Mouse (Mus musculus): ENCODE data around the gene Slc39a11. TPM values are rescaled to one million over a fixed set of nuclear protein-coding genes. Genes with fewer than 3 reads are reported as not detected.

Slc39a11 gene
- polyA plus RNA-seq, 1 experiment from 2014 or later: 26.2 TPM

DNA sequence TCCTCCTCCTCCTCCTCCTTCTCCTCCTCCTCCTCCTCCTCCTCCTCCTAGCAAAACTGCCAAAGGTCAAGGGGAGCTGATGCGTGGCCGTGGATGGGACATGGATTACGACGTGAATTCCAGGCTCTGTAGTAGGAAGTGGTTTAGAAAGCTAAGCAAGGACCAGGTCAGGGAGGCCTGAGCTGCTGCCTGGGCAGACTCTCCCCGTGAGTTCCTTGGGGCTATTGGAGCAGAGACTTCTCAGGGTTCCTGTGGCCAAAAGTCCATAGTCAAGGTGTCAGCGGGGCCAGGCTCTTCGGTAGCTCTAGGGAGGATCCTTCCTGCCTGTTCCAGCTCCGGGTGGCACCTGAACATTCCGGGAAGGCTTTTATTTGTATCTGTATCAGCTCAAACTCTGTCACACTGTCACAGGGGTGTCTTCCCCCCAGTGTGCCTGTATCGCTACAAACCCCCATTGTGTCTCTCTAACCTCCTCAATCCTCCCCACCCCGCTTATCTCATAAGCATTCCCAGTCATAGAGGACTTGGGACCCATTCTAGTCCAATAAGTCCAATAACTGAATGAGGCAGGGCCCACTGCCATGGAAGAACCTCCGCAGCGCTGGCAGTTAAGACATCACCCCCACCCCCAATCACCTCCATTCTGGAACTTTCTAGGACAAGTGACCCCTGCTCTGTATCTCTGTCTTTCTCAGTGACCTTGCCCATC is 356.8 kb downstream of the Slc39a11 start:
- no peak overlapping the region for H3K27ac ChIP-seq (ENCODE audit: low read length)
- WGBS: 78% methylated on average over 11 of the region's 13 CpGs
- 0 out of 2 replicates have a peak, but pooled peaks cover 5% of the 10 kb centered on the region for H3K4me1 ChIP-seq (replicated peaks; ENCODE audit: control insufficient read depth, insufficient read depth, low read length)
- no peaks in the 10 kb centered on the region for H3K36me3 ChIP-seq (ENCODE audit: control insufficient read depth, insufficient read depth, low read length)
- ATAC-seq (ENCODE audit: low read depth): no peak
- H3K4me3 ChIP-seq (ENCODE audit: low read length): no peak overlapping the region
- H3K9ac ChIP-seq (ENCODE audit: low read length): no peak overlapping the region
- no peaks in the 10 kb centered on the region for H3K9me3 ChIP-seq (ENCODE audit: control insufficient read depth, low read length)
- no peaks in the 10 kb centered on the region for H3K27me3 ChIP-seq (ENCODE audit: control insufficient read depth, insufficient read depth, low read depth, low read length)
- no peak overlapping the region for H3K4me2 ChIP-seq (ENCODE audit: low read depth, low read length)

DNA sequence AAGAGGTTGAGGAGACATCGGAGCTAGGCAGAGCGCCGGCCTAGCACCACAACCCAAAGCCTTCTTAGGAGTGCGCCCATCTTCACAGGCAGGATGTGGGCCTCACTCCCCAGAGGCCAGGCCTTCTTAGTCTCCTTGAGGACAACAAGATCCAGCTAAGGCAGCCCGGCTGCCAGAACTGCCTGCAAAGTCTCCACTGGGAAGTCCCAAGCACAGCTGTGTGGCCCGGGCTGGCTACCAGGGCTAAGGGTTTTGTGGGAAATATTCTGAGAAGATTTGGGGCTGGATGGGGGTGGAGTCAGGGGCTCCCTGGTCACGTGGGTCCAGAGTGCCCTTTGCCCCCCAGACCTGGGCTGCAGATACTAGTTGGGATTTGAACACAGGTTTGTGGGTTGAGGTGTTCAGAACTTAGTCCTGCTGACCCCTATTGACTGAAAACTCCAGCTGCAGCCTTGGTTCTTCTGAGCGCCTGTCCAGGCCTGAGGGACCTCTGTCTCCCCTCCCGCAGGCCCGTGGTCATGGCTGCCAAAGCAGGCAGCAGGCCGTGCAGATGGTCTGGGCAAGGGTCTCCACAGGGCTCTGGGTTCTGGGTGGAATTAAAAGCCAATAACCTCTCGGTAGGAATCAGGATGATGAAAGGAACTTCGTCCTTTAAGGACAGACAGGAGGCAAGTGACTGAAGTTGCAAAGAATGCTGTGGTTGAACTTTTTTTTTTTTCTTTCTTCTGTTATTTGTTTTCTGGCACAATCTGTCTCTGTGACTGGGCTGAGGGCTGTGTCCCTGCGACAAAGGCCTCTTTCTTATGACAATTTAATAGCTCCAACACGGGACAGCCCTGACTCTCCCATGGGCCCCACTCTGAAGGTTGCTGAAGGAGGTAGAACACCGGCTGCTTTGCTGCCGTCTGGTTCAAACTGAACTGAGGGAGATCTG is 357.8 kb downstream of the Slc39a11 start:
- ATAC-seq (ENCODE audit: low read depth): peak; percentile 44; the same call in 1 of the 2 replicates
- Histone ChIP-seq H3K4me2 (ENCODE audit: low read depth, low read length) (no peak overlapping the region), H3K9me3 (ENCODE audit: control insufficient read depth, low read length) (no peaks in the 10 kb centered on the region), H3K27me3 (ENCODE audit: control insufficient read depth, insufficient read depth, low read depth, low read length) (no peaks in the 10 kb centered on the region), H3K4me1 (replicated peaks; ENCODE audit: control insufficient read depth, insufficient read depth, low read length) (0 out of 2 replicates have a peak, but pooled peaks cover 5% of the 10 kb centered on the region), H3K9ac (ENCODE audit: low read length) (no peak overlapping the region), H3K36me3 (ENCODE audit: control insufficient read depth, insufficient read depth, low read length) (no peaks in the 10 kb centered on the region), H3K27ac (ENCODE audit: low read length) (peak overlapping the region; percentile 4; the same call in 1 of the 2 replicates), H3K4me3 (ENCODE audit: low read length) (no peak overlapping the region)
- WGBS: 54% methylated on average over 17 of the region's 17 CpGs

DNA sequence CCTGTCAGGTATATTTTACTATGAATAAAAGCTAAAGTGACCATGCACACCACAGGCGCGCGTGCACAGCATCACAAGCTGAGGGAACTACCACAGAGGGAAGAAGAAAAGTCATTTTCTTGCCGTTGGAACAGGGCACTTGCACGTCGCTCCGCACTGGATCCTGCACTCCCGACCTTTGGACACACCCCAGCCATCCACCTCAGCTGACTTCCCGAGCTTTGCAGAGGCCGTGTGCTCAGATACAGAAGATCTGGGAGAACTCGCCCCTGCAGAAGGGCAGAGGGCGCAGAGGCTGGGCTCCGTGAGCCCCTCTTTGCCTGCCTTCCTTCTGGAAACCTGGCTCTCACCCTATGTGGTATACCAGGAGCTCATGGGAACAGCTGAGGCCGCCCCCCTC is 359.0 kb downstream of the Slc39a11 start:
- Histone ChIP-seq H3K4me3 (ENCODE audit: low read length) (no peak overlapping the region), H3K9ac (ENCODE audit: low read length) (no peak overlapping the region), H3K36me3 (ENCODE audit: control insufficient read depth, insufficient read depth, low read length) (no peaks in the 10 kb centered on the region), H3K4me1 (replicated peaks; ENCODE audit: control insufficient read depth, insufficient read depth, low read length) (0 out of 2 replicates have a peak, but pooled peaks cover 2% of the 10 kb centered on the region), H3K4me2 (ENCODE audit: low read depth, low read length) (no peak overlapping the region), H3K9me3 (ENCODE audit: control insufficient read depth, low read length) (no peaks in the 10 kb centered on the region), H3K27ac (ENCODE audit: low read length) (no peak overlapping the region), H3K27me3 (ENCODE audit: control insufficient read depth, insufficient read depth, low read depth, low read length) (no peaks in the 10 kb centered on the region)
- WGBS: 73% methylated on average over 14 of the region's 14 CpGs
- no peak for ATAC-seq (ENCODE audit: low read depth)

DNA sequence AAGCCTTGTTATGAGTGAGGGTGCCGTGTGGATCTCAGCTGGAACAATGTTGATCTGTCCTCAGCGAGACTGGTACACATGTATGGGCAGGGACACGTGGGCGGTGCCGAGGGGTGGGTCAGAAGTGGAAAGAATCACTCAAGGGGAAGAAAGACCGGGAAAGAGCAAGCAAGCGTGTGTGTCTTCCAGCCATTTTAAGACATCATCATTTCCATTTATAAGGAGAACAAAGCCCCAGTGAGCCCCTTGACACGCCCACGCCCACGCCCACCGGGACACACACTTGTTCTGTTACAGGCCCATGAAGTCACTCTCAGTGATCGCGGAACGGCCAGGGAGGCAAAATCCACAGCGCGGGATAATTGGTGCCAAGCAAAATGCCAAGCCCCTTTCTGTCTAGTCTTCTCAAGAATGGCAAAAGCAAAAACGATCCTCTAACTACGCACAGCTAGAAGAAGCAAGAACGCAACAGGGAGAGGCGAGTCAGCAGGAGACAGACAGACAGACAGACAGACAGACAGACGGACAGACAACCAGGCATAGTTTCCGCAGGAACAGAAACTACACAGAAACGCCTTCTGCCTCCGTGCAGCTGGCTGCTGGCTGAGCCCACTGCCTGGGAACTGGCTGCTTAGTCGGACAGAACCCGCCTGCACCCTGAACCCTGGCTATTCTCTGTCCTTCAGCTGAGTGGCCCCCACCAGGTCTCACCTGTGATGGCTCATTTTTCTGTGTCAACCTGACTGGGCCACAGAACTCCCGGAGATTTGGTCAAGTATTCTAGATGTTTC is 364.7 kb downstream of the Slc39a11 start:
- peaks cover 7% of the 10 kb centered on the region; the same call in 1 of the 2 replicates for H3K4me1 ChIP-seq (replicated peaks; ENCODE audit: control insufficient read depth, insufficient read depth, low read length)
- 71% methylated on average over 27 of the region's 27 CpGs for WGBS
- H3K27me3 ChIP-seq (ENCODE audit: control insufficient read depth, insufficient read depth, low read depth, low read length): no peaks in the 10 kb centered on the region
- no peak for ATAC-seq (ENCODE audit: low read depth)
- no peaks in the 10 kb centered on the region for H3K36me3 ChIP-seq (ENCODE audit: control insufficient read depth, insufficient read depth, low read length)
- H3K27ac ChIP-seq (ENCODE audit: low read length): no peak overlapping the region
- H3K4me3 ChIP-seq (ENCODE audit: low read length): no peak overlapping the region
- no peak overlapping the region for H3K4me2 ChIP-seq (ENCODE audit: low read depth, low read length)
- H3K9me3 ChIP-seq (ENCODE audit: control insufficient read depth, low read length): no peaks in the 10 kb centered on the region
- H3K9ac ChIP-seq (ENCODE audit: low read length): no peak overlapping the region

DNA sequence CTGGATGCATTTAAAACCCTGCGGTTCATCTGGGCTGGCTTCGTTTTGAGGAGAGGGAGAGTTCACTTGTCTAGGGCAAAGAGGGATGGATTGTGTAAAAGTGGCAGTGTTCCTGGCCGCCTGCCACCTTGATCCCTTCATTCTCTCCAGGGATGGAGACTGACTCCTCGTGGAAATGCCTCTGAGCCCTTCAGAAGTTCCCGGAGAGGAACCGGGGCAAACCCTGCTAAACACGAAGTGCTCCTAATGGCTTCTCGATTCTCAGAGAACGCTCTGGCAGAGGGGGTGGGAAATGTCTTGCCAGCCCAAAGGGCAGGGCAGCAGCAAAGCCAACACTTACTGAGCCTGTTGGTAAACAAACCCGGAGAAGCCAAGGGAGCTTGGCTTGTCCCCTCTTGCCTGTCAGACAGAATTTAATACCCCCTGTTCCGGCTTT is 366.5 kb downstream of the Slc39a11 start:
- H3K4me1 ChIP-seq (replicated peaks; ENCODE audit: control insufficient read depth, insufficient read depth, low read length): peaks cover 7% of the 10 kb centered on the region; the same call in 1 of the 2 replicates
- peak overlapping the region; percentile 12; the same call in 1 of the 2 replicates for H3K9ac ChIP-seq (ENCODE audit: low read length)
- ATAC-seq (ENCODE audit: low read depth): 0 out of 2 replicates have a peak, but pooled peaks have one; percentile 16
- H3K4me2 ChIP-seq (ENCODE audit: low read depth, low read length): no peak overlapping the region
- H3K27me3 ChIP-seq (ENCODE audit: control insufficient read depth, insufficient read depth, low read depth, low read length): no peaks in the 10 kb centered on the region
- H3K27ac ChIP-seq (ENCODE audit: low read length): peak overlapping the region; percentile 37; the same call in 1 of the 2 replicates
- no peaks in the 10 kb centered on the region for H3K36me3 ChIP-seq (ENCODE audit: control insufficient read depth, insufficient read depth, low read length)
- no peak overlapping the region for H3K4me3 ChIP-seq (ENCODE audit: low read length)
- WGBS: 12% methylated on average over 11 of the region's 11 CpGs
- no peaks in the 10 kb centered on the region for H3K9me3 ChIP-seq (ENCODE audit: control insufficient read depth, low read length)

DNA sequence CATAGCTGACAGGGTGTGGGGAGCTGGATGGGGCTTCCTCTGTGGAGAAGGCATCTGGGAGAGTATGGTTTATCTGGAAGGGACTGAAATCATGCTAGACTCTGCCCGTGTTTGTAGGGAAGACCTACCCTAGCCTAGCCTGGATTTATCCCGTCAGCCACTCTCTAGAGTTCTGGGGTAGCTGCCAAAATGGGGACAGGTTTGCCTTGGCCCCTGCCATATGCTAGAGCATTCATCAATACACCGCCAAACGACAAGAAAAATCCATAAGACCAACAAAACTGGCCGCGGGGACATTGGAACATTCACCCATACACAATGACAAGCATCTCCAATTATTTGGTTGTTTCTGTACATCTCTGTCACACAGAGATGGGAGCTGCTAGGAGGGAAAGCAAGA is 371.6 kb downstream of the Slc39a11 start:
- WGBS: 84% methylated on average over 6 of the region's 6 CpGs
- Histone ChIP-seq H3K27ac (ENCODE audit: low read length) (no peak overlapping the region), H3K27me3 (ENCODE audit: control insufficient read depth, insufficient read depth, low read depth, low read length) (no peaks in the 10 kb centered on the region), H3K36me3 (ENCODE audit: control insufficient read depth, insufficient read depth, low read length) (no peaks in the 10 kb centered on the region), H3K9ac (ENCODE audit: low read length) (no peak overlapping the region), H3K4me1 (replicated peaks; ENCODE audit: control insufficient read depth, insufficient read depth, low read length) (peaks cover 3% of the 10 kb centered on the region; the same call in 1 of the 2 replicates), H3K9me3 (ENCODE audit: control insufficient read depth, low read length) (no peaks in the 10 kb centered on the region), H3K4me2 (ENCODE audit: low read depth, low read length) (no peak overlapping the region), H3K4me3 (ENCODE audit: low read length) (no peak overlapping the region)
- ATAC-seq (ENCODE audit: low read depth): no peak

DNA sequence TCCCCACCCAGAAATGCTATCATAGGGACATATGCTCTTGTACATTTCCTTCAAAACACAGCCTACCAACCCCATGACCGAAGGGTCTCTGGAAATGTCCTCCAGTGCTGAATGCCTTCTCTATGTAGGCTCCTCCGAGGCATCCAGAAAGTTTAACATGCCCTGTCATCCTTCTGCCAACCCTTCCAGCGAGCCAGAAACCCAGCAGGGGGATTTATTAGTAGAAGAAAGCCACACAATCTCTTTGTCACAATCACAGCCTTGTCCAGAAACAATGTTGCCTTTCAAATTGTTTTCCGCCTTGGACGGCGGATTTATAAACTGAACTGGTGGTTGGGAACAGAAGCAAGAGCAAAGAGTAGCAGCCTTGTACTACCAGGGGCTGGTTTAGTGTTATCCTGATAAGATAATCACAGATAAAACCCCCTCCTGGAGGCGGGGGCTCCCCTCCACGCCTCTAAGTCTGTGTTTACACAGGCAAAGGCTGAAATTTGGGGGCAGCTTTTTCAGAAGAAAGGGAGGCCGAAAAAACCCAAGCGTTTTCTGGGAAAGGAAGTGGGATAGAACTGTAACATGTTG is 372.8 kb downstream of the Slc39a11 start:
- 39% methylated on average over 10 of the region's 10 CpGs for WGBS
- H3K4me3 ChIP-seq (ENCODE audit: low read length): no peak overlapping the region
- H3K27me3 ChIP-seq (ENCODE audit: control insufficient read depth, insufficient read depth, low read depth, low read length): no peaks in the 10 kb centered on the region
- no peaks in the 10 kb centered on the region for H3K36me3 ChIP-seq (ENCODE audit: control insufficient read depth, insufficient read depth, low read length)
- H3K9me3 ChIP-seq (ENCODE audit: control insufficient read depth, low read length): no peaks in the 10 kb centered on the region
- no peak overlapping the region for H3K27ac ChIP-seq (ENCODE audit: low read length)
- no peak for ATAC-seq (ENCODE audit: low read depth)
- no peaks in the 10 kb centered on the region; the same call in 1 of the 2 replicates for H3K4me1 ChIP-seq (replicated peaks; ENCODE audit: control insufficient read depth, insufficient read depth, low read length)
- no peak overlapping the region for H3K4me2 ChIP-seq (ENCODE audit: low read depth, low read length)
- no peak overlapping the region for H3K9ac ChIP-seq (ENCODE audit: low read length)

DNA sequence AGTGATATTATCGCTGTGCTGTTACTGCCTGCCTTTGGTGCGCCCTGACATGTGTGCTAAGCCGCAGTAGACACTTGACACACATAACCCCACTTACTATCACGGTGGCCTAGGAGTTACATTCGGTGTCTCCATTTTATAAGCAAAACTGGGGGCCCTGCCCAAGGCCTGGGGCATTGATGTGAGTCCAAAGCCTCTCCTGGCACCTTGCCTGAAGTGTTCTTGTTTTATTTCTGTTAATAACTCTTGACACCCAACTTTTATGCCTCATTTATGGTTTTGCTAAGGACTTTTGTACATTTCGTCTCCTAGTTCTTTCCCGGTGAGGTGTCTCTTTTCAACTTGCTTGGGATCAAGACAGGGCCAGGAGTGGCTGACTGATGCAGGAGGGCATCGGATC is 373.4 kb downstream of the Slc39a11 start:
- Histone ChIP-seq H3K4me1 (replicated peaks; ENCODE audit: control insufficient read depth, insufficient read depth, low read length) (no peaks in the 10 kb centered on the region; the same call in 1 of the 2 replicates), H3K4me3 (ENCODE audit: low read length) (no peak overlapping the region), H3K4me2 (ENCODE audit: low read depth, low read length) (no peak overlapping the region), H3K36me3 (ENCODE audit: control insufficient read depth, insufficient read depth, low read length) (no peaks in the 10 kb centered on the region), H3K27me3 (ENCODE audit: control insufficient read depth, insufficient read depth, low read depth, low read length) (no peaks in the 10 kb centered on the region), H3K9me3 (ENCODE audit: control insufficient read depth, low read length) (no peaks in the 10 kb centered on the region), H3K9ac (ENCODE audit: low read length) (no peak overlapping the region), H3K27ac (ENCODE audit: low read length) (no peak overlapping the region)
- no peak for ATAC-seq (ENCODE audit: low read depth)
- WGBS: 74% methylated on average over 8 of the region's 8 CpGs

Data from lung, embryonic 16.5 days (tissue).